Mouse (Mus musculus) small intestine, adult 2 months (tissue): ENCODE measurements at regions not wholly inside any gene's neighbourhood (a gene's known extent, or its start where the extent isn't known, plus 50 kb on each side); places are given as distances from the start of the nearest gene placed in this dataset.

Experiments
- CTCF ChIP-seq: fragments of 200-500 bp; IDR thresholded peaks from 2 replicates; pipeline ENCODE4 v1.5.1; 2012; ENCODE audit warnings: low read depth, mild to moderate bottlenecking, control low read depth, inconsistent platforms, low read length, moderate library complexity, mixed read lengths; ENCODE audit not compliant: insufficient replicate concordance, insufficient read length; ENCODE audit errors: extremely low read depth
- POLR2A ChIP-seq: fragments of 200-500 bp; IDR thresholded peaks from 2 replicates; pipeline ENCODE4 v1.6.1; 2012; ENCODE audit warnings: low read depth, mild to moderate bottlenecking, control low read depth, inconsistent platforms, low read length, moderate library complexity

DNA sequence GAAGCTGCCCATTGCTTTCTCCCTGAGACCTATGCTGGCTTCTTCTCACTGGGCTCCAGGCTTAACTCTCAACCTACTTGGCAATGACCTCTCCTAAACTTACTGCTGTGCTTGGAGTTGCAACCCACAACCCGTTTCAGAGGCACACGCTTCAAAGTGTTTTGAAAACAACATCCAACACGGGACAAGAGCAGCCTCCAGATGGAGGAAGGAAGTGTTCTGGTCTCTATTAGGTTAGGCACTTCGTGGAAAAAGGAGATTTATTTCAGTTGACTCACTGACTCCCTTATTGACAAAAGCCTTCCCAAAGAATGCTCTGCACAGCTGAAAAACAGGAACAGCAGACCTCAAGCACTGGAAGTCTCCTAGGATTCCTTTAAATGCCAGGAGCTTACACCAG is 76.1 kb upstream of the Myo10 start:
- TF ChIP-seq CTCF, result no peak
- no peak for TF ChIP-seq POLR2A
